Mouse (Mus musculus): ENCODE results near the gene Ric8a.

The Ric8a gene

DNA sequence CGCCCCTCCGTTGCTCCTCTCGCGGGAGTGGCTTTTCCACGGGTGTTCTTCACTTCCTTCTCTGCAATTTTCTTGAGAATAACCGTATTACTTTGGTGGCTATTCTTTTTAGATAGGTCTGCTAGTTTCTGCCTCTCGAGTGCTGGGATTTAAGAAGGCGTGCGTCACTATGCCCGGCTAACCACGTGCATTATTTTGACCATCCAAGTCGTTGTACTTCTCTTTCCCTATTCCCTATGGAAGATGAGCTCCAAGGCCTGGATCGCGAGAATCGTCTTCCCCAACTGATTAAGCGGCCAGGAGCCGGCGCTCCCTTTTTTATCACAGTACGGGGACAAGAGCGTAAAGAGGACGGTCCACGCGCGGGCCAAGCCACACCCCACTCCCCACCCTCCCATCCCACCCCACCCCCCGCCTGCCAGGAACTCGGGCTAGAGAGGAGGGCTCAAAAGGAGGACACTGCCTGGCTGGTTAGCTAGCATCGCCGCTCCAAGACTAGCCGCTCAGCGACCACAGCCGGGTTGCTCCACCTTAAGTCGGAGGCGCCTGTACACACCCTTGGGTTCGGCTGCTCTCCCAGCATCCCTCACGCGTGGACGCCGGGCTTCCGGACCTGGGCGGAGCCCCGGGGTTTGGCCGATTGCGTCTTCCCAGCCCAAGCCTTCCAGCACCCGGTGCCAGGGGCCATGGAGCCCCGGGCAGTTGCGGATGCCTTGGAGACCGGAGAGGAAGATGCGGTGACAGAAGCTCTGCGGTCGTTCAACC is at the start of gene Ric8a:
Ric8a (plus strand) TSS at position 173 of the 765 bp plus-strand sequence.
- DNase-seq = peak; percentile 89

DNA sequence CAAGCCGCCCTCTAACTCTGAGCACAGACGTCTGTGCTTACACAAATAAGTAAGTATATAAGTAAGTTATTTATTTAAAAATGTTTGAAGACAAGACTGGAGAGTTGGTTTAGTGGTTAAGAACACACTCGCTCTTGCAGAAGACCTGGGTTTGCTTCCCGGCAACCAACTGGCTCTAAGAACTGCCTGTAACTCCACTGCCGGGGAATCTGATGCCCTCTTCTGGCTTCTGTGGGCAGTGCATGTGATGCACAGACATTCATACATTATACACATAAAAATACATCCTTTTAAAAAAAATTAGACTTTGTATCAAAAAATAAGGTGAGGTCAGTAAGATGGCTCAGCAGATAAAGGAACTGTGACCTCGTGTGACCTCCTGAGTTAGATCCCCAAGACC is 46.3 kb upstream of the Ric8a start:
- no peak for DNase-seq

DNA sequence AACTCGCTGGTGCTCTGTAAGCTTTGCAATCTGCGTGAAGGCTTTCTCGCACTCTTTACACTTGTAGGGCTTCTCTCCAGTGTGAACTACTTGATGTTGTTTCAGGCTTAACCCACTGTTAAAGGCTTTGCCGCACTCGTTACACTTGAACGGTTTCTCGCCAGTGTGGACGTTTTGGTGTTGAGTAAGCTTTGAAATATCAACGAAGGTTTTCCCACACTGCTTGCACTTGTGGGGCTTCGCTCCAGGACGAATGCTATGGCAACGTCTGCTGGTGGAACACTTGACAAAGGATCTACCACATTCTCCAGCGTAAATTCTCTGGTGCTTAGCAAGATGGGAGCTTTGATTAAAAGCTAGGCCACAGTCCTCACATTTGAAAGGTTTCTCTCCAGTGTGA is 45.0 kb upstream of the Ric8a start:
- no peak for DNase-seq

DNA sequence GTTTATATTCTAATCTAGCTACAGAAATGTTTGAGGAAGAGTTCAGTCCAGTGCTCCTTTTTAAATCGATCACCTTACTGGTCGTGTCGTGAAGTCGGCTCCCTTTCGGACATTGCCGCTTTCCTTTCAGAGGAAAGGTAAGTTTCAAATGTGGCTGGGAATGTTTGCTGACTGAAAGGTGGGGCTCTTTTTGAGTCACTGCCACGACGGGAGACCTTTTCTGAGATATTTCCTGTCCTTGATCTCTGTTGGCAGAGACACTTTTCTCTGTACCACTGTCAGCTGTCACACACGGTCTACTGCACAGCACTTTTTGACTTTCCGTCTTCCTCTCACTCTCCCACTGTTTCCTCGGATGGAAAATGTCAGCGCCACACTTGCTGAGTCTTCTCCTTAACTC is 43.9 kb upstream of the Ric8a start:
- no peak for DNase-seq

DNA sequence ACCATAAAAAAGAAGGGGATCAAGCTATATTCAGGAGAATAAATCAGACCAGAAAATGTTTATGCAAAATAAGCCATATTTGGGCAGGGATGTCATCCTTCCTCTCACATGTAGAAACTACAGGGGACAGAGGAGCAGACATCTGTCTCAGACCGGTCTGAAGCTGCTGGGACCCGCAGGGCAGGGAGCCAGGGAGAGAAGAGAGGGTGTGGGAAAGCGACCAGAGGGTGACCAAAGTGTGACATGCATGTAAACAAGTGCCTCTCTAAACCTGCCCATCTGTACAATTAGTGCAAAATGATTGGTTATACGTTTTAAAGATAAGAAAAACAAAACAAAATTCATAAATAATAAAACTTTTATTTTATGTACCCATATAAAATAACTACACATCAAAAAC is 36.6 kb upstream of the Ric8a start:
- DNase-seq = no peak

DNA sequence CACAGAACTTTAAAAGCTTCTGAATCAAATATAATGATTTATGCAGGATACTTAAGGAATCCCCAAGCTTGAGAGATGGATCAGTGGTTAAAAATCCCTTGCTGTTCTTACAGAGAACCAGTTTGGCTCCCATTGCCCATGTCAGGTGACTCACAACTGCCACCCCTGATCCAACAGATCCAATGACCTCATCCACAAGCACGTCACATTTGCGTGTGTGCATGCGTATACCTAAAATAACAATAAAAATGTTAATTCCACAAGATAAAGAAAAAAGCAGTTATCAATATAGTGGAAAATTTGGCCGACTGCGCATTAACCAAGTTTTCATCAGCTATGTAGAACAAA is 35.5 kb upstream of the Ric8a start:
- DNase-seq = peak; percentile 45

DNA sequence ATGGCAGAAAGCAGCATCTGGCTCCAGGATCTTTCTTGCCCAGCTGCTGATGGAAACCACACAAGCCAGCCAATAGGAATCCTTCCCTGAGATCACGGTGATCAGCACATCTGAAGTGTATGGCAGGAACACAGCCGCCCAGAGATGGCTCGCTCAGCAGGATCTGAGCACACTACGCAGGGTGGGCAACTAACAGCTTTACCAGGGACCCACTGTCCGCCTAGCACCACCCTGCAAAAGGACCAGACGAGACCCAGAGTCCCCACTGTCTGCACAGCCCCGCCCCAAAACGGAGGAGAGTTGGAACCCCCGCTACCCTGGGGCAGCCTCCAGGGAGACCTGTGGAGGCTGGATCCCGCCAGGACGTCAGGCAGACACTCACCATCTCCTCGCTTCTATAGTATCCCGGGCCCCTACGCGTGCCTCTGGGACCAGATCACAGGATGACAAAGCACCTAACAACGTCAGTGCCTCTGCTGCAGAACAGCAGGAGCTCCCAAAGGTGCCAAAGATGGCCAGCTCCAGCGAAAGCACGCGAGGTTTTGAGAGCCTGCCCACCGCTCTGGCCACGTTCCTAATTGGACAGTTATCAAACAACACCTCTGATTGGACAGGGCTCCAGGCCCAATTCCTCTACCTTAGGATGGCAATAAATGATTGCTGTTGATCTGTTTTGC is 35.0 kb upstream of the Ric8a start, which contains the start of gene Zfp941:
Zfp941 (minus strand) TSS at position 526 of the 677 bp plus-strand sequence.
- peak; percentile 86 for DNase-seq

DNA sequence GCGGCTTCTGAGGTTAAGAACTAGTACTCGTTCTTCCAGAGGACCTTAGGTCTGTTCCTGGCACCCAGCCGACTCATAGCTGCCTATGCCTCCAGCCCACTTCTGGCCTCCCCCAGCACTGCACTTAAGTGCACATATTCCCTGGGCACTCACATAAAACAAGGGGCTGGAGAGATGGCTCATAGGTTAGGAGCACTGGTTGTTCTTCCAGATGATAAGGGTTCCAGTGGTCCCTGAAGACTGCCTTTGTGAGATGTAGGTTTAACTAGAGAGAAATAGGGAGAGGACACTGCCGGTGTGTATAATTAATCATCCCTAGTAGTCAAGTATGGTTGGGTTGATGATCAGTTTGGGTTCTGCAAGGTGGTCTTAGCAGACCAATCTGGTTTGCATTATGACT is 34.0 kb upstream of the Ric8a start:
- no peak for DNase-seq

DNA sequence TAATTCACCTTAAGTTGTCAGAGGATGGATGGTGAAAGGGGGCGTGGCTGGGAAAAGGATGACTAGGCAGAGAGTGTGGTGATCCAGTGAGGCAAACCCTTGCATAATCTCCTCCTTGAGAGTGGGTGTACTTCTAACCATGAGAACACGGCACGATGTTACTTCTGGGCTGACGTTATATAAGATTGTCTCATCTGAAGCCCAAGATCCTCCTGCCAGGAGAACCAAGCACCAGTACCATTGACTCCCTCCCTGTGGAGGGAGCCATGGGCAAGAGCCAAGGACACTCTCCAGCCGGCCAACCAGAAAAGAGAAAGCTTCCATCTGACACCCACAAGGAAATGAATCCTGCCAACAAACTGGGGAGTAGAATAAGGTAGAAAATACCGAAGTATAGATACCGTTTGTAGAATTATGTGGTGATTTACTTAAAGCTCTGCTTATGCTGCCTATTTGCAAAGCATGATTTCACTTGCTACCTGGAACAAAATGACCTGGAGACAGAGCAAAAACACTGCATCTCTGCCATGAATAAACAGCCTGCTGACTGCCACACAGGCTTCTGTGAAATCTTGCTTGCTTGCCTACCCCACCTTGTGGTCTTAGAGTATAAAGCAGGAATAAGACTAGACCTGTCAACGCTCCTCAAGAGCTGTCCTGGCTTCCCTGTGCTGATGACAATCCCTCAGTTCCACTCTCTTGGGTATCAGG is 28.4 kb upstream of the Ric8a start:
- DNase-seq = peak; percentile 85

DNA sequence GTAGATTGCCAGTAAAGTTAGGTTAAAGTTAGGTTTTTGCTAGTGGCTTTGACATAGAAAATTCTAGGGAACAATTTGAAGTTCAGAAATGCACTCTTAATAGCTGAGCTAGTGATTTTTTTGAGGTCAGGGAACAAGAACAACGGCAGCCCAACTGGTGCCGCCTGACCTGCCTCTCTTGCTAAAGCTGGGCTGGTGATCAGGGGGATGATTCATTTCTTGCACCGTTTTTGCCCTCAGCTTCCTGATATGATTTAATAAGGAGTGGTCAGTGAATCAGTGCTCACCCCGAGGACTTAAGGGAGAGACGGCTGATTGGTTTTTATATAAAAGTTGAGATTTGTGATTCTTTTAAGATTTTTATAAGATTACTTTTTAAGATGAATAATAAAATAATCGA is 25.3 kb upstream of the Ric8a start:
- no peak for DNase-seq

DNA sequence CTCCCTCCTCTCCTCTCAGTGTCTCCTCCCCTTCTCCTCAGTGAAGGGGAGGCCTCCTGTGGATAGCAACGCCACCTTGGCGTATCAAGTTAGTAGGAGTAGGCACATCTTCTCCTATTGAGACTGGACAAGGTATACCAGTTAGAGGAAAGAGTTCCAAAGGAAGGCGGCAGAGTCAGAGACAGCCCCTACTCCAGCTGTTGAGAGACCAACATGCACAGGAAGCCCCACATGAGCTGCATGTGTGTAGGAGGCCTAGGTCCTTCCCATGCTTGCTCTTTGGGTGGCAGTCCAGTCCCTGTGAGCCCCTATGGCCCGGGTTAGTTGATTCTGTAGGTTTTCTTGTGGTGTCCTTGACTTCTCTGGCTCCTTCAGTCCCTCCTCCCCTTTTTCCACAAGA is 23.4 kb upstream of the Ric8a start:
- DNase-seq = no peak

DNA sequence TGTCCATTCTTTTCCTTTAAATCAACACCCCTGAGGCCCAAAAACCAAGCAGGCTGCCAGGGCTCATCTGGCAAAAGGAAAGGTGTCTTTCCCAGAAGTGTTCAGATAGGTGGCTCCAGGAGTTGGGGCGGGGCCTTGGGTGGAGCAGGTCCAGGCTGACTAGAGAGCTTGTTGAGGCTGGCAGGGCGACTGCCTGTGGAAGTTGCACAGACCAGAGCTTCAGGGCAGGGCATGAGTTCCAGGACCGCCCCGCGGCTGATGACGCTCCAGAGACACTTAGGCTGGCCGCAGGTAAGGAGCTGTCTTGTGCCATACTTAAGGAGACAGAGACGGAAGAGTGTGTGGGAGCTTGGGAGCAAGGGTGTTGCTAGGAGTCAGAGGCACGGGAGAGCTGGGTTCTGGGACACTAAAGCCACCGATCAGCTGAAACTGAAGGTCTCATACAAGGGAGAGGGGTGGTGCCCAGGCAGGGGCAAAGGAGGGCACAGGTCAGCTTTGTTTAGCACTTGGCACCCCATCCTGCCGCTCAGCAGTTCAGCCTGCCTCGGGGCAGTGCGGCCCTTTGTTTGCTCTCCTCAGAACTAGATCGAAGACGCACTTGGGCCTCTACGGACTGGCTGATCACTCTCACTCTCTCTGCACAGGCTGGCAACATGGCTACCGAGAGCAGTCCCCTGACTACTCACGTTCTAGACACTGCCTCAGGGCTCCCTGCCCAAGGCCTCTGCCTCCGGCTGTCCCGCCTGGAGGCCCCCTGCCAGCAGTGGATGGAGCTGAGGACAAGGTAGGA is 21.6 kb upstream of the Ric8a start, which contains the start of gene Urah:
Urah (plus strand) TSS at position 51 of the 790 bp plus-strand sequence.
- no peak for DNase-seq

DNA sequence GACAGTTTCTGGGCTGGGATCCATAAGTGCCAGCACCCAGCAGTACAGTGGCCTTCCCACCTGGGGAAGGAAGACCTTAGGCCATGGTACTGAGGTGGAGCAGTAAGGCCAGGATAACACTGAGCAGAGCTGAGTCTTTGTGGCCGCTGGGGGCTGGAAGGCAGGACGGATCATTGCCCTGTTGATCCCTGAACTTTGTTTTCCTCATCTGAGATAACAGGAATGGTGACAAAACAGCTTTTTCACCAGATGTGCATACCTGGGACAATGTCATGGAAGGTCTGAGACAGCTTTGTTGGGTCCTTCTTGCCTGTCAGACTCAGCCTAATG is 21.0 kb upstream of the Ric8a start:
- DNase-seq = no peak

DNA sequence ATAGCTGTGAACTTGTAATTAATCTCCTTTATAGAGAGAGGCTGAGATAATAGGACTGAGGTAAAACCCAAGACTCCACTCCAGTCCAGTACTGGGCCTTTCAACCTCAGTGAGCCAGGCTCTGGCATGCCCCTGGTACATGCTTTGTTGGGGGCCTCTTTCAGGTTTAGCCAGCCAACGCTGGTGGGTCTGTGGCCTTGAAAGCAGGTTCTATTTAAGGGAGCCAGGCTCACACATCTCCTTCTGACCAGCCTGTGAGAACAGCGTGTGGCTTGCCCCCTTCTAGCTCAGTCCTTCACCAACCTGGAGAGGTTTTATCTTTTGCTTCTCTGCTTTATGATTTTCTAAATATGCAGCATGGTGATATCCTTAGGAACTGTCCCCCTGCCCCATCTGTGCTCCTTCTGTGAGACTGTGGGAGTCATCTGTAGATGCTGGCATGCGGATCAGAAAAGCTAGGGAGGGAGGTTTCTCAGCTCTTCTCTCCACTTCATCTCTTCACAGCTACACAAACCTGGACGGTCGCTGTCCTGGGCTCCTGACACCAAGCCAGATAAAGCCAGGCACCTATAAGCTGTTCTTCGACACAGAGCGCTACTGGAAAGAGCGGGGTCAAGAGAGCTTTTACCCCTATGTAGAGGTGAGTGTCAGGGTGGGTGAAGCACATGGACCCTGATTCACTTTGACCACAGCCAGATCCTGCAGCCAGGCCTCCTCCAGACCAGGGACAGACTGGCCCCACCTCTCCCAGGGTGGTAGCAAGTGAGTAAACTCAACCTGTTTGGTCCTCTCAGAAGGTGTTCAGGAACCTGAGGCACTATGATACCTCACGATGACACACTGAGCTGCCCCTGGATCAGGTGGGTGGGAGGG is 20.3 kb upstream of the Ric8a start:
- no peak for DNase-seq

DNA sequence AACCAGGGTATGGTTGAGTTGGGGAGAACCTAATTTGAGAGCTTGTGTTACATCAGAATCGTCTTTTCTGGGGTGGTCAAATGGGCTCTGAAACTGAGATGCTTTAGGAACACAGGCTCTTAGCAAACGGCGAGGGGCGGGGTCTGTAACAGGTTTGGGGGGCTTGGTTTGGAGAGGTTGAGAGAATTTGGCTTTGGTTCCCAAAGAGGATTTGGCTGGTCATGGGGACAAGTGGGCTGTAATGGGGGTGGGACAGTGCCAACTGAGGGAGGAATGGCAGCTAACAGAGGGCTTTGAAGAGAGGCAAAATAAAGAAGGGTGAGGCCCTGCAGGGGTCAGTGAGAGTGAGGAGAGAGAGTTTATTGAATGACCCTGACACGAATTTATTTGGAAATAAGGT is 17.2 kb upstream of the Ric8a start:
- DNase-seq = no peak

DNA sequence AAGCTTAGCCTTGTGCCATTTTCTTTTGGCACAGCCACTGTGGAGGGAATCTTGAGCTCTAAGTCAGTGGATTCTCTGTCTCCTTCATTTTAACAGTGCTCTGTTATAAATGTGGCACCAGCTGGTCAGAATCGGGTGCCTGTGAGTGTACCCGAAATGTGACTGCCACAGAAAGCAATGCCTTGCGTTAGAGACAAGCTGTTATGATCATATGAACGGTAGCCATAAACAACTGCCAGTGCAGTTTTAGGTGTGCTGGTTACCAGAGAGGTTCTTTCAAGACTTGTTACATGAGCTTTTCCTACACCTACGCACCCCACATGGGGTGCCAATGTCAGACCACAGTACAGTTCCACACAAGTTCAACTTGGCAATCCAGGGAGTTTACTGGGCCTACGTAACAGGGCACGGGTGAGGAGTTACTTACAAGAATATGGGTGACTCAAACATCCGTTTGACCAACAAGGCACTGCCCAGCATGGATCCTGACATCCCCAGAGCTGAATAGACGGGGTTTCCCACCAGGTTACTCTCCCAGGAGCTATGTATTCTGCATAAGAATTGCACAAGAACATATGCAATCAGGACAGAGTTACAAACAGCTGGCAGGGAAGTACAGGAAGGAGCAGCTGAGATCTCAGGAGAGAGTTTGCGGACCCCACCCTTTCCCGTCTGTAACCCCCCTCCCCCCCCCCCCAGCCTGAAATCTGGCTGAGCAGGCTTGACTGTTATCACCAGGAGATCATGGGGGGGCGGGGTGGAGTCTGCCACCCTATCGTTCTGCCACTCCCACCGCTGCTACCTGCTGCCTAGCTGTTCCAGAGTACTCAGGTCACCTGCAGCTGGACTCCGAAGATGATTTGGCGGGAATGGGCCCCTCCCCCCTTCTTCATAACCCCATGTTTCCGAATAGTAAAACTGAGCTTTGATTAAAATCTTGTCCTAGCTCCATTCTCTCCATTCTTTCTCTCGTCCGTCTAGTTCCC is 15.7 kb upstream of the Ric8a start:
- no peak for DNase-seq

DNA sequence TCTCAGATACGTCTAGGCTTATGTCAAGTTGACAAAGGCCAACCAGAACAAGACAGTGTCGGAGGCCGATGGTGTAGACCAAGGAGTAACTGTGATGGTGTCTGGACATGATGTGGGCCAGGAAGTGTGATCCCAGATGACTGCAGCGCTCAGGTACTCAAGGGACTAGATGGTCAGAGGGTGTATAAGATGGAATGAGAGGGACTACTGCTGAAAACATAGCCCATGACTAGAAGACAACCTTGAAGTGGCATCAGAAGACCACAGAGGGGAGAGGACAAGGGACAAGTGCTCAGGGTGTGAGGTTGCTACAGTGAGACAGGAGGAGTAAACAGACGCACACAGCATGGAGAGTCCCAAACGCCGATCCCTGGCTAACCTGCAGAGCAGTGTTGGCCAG is 13.0 kb upstream of the Ric8a start:
- DNase-seq = no peak

DNA sequence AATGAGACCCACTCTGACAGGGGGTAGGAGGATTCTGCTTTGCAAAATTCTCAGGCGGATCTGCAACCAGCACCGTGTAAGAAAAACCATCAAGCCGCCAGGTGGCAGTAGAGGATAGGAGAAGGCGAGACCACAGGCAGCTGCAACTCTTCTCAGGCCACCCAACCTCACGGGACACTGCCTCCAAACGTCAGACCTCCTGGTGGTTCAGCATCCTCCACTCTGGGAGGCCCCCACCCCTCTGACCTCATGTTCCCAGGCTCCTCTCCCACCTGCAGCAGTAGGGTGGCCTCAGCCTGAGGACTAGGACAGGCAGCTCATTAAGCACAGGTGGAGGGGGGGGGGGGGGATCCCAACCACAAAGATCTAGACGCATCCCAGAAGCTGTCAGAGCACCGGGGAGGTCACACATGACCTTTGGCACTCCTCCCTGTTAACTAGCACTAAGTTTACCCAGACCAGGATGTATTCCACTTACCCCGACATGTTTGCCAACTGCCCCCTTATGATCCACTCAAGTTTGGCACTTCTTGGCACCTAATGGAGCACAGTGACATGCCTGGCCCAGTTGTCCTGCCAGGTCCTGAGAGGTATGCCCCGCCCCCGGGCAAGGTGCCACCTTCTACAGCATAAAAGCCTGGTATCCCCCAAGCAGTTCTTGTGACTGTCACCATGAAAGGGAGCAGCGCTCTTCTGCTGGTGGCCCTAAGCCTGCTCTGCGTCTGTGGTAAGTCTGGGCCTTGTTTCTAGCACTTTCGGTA is 11.7 kb upstream of the Ric8a start, which contains the start of gene Scgb1c1:
Scgb1c1 (plus strand) TSS at position 643 of the 761 bp plus-strand sequence.
- peak; percentile 75 for DNase-seq

DNA sequence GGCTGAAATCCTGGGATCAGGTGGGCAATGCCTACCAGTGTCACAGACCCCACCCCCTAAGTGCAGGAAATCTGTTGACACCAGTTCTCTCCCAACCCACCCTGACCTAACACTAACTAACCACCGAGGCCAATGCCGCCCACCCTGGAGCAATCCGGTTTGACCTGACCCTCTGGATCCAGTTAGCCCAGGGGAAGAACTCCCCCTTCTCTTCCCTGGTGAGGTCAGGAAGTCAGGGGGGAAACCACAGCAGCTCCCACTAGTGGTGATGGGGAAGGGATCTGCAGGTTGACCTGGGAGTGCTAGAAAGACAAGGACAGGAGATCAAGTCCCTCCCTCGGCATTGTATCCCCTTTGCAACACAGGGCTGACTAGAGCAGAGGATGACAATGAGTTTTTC is 11.1 kb upstream of the Ric8a start:
- DNase-seq = no peak

DNA sequence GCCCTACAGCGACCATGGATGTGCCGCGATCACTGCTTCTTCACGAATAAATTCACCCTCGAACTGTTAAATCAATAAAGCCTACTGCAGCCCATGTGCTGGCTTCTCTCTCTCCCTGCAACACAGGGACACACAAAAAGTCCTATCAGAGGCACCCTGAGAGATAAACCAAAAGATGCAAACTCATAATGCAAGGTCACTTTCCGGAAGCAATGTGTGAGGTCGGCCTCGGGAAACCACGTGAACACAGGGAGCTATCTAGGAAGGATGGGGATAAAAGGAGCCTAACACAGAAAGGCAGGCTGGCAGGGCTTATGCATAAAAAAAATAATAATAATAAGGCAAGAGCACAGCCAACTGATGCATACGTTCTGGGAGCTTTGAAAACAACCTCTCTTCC is 10.1 kb upstream of the Ric8a start:
- DNase-seq = no peak

All from cerebellum, adult 11-12 months (tissue).